Mouse (Mus musculus) midbrain, embryonic 16.5 days (tissue): ENCODE data around the gene Hps4. TPM values are rescaled to one million over a fixed set of nuclear protein-coding genes. Genes with fewer than 3 reads are reported as not detected.

ENCODE experiments used
- ATAC-seq: fragments of 200-750 bp; cut with Nextera tagmentation; 2 replicates; pipeline ENCODE4 v1.8.0; 2017; ENCODE audit warnings: moderate TSS enrichment
- H3K27ac ChIP-seq: fragments of 300-500 bp; sonication (generic); 2 replicates; pipeline ENCODE4 v1.5.1; 2014; ENCODE audit warnings: mild to moderate bottlenecking, low read length, mixed read lengths
- H3K27me3 ChIP-seq: fragments of 300-500 bp; sonication (generic); 2 replicates; pipeline ENCODE4 v1.6.1; 2014; ENCODE audit warnings: low read depth, low read length, mixed read lengths; ENCODE audit not compliant: control insufficient read depth, insufficient read depth
- H3K36me3 ChIP-seq: fragments of 300-500 bp; sonication (generic); 2 replicates; pipeline ENCODE4 v1.6.1; 2014; ENCODE audit warnings: mild to moderate bottlenecking, low read length, moderate library complexity, mixed read lengths; ENCODE audit not compliant: control insufficient read depth, insufficient read depth
- H3K4me1 ChIP-seq: fragments of 300-500 bp; sonication (generic); 2 replicates; pipeline ENCODE4 v1.6.1; 2014; ENCODE audit warnings: mild to moderate bottlenecking, low read length, mixed read lengths; ENCODE audit not compliant: control insufficient read depth, insufficient read depth
- H3K4me2 ChIP-seq: fragments of 300-500 bp; sonication (generic); 2 replicates; pipeline ENCODE4 v1.6.1; 2014; ENCODE audit warnings: mild to moderate bottlenecking, low read length, mixed read lengths
- H3K4me3 ChIP-seq: fragments of 300-500 bp; sonication (generic); 2 replicates; pipeline ENCODE4 v1.5.1; 2014; ENCODE audit warnings: low read depth, mild to moderate bottlenecking, low read length, moderate library complexity, mixed read lengths
- H3K9ac ChIP-seq: fragments of 300-500 bp; sonication (generic); 2 replicates; pipeline ENCODE4 v1.6.1; 2014; ENCODE audit warnings: low read depth, low read length, mixed read lengths
- H3K9me3 ChIP-seq: fragments of 300-500 bp; sonication (generic); replicated peaks from 2 replicates; pipeline ENCODE4 v1.6.1; 2014; ENCODE audit warnings: mild to moderate bottlenecking, low read length, mixed read lengths; ENCODE audit not compliant: control insufficient read depth, poor library complexity, severe bottlenecking
- WGBS: fragments of 180-500 bp; shearing (Covaris S2); extraction: QIAGEN DNeasy Blood & Tissue Kit; methylation state at CpG from one replicate; pipeline ENCODE4 v1.1.7; 2014; 5-methylcytosine and 5-hydroxymethylcytosine counted together
- polyA plus RNA-seq: library from polyadenylated mRNA; unstranded; fragments of >200 nt; fragmentation: Nextera tagmentation; extraction: Ambion mirVana; gene quantifications from 2 replicates; pipeline ENCODE4 v1.2.1, GENCODE M21; 2015

Hps4 gene
- polyA plus RNA-seq, 1 experiment from 2014 or later = 45.6 TPM

DNA sequence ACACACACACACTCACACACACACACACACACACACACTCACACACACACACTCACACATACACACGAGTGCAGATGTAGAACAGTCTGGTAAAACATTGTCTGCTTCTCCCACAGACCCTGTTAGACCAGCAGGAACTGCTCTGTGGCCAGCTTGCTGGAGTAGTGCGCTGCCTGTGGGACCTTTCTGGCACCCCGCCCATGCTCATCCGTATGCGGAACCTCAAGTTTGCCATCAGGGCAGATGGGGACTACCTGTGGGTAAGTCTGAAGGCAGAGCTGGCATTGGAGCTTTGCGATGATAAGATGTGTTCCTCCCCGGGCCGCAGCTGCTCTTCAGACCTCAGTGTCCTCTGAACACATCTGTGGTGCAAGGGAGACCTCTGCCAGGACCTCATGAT is 6.3 kb downstream of the Hps4 start:
- peaks cover 16% of the 10 kb centered on the region for H3K36me3 ChIP-seq
- H3K4me1 ChIP-seq = peaks cover 20% of the 10 kb centered on the region
- H3K9ac ChIP-seq = no peak overlapping the region
- no peak overlapping the region for H3K27ac ChIP-seq
- no peak overlapping the region for H3K4me3 ChIP-seq
- no peaks in the 10 kb centered on the region for H3K9me3 ChIP-seq
- ATAC-seq = no peak
- WGBS = 87% methylated on average over 8 of the region's 8 CpGs
- no peak overlapping the region for H3K4me2 ChIP-seq
- H3K27me3 ChIP-seq = no peaks in the 10 kb centered on the region

DNA sequence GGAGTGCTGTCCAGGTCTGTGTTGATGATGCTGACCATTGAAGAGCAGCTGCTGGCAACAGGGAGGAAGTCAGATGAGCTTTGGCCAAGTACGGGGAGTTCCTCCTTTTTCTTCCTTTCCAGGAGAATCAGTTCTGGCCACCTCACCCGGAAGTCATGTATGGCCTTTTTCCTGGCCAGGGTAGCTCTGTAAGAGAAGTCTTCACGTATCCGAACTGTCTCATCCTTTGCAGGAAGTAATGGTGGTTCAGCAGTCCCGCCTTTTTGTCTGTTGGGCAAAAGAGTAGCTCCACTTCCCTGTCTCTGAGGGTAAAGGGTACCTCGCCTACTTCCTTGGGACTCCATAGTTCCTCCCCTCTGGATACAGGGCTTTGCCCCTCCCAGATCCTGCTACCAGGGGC is 12.6 kb downstream of the Hps4 start:
- H3K27ac ChIP-seq = no peak overlapping the region
- no peak for ATAC-seq
- H3K9me3 ChIP-seq = no peaks in the 10 kb centered on the region
- H3K4me2 ChIP-seq = no peak overlapping the region
- H3K27me3 ChIP-seq = no peaks in the 10 kb centered on the region
- WGBS = 93% methylated on average over 6 of the region's 6 CpGs
- H3K36me3 ChIP-seq = peaks cover 20% of the 10 kb centered on the region
- no peaks in the 10 kb centered on the region for H3K4me1 ChIP-seq
- H3K4me3 ChIP-seq = no peak overlapping the region
- H3K9ac ChIP-seq = no peak overlapping the region

DNA sequence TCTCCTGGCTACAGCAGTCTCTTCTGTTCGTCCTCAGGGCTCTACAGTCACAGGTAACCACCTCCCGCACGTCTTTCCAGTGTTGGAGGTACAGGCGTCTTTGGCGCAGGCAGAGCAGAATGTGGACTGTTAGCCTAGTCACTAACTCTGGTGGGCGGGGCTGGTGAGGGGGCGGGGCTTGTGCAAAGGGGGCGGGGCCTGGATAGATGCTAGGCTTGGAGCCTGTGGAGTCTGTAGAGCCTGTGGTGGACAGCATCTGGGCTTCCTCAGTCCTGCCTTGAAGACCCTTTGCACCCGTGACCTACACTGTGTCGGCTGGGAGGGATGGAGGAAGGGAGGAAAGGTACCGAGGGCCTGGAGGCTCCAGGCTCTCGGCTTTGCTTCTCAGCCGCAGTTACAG is 13.0 kb downstream of the Hps4 start, which contains the start of gene Gm6583:
Gm6583 (minus strand) TSS at position 124 of the 400 bp plus-strand sequence.
- H3K9ac ChIP-seq = no peak within 1 kb of the TSS
- WGBS = 68% methylated on average over 13 of the region's 13 CpGs
- no peaks in the 10 kb centered on the region for H3K27me3 ChIP-seq
- H3K36me3 ChIP-seq = peaks cover 20% of the 10 kb centered on the region
- no peaks in the 10 kb centered on the region for H3K4me1 ChIP-seq
- no peak within 1 kb of the TSS for H3K4me3 ChIP-seq
- H3K27ac ChIP-seq = no peak within 1 kb of the TSS
- no peak for ATAC-seq
- H3K9me3 ChIP-seq = no peaks in the 10 kb centered on the region
- no peak within 1 kb of the TSS for H3K4me2 ChIP-seq

DNA sequence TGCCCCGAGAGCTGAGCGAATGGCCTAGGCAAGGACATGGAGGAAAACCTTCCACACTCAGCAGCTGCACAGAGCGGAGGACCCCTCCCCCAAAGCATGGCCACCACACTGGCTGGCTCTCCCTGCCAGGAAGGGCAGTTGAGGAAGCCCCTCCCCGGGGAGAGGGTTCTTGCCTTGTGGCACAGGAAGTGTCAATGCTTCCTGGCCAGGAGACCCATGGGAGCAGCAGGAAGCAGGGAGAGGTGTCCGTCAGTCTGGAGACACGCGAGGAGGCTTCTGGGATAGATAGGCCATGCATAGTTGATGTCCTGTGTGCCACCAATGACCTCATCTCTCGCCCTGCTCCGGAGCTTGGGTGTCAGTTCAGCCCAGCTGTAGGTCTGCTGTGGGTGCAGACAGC is 13.4 kb downstream of the Hps4 start:
- no peak for ATAC-seq
- WGBS = 92% methylated on average over 9 of the region's 9 CpGs

DNA sequence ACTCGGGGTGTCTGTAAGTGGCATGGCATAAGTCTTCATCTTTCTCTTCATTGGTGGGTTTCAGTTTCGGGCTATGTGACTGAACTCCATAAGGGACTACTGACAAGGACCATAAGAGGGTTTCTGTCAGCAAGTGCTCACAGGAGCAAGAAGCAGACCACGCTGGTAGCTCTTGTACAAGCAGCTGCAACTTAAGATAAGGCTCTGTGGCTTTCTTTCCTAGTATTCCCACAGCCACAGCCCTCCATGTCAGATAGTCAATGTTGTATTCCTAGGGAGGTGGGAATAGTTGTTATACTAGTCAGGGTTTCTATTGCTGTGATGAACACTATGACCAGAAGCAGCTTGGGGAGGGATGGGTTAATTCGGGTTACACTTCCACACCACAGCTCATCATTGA is 16.6 kb downstream of the Hps4 start:
- peaks cover 17% of the 10 kb centered on the region; the same call in 1 of the 2 replicates for H3K36me3 ChIP-seq
- no peaks in the 10 kb centered on the region for H3K27me3 ChIP-seq
- no peak overlapping the region for H3K4me2 ChIP-seq
- no peak overlapping the region for H3K27ac ChIP-seq
- no peaks in the 10 kb centered on the region for H3K9me3 ChIP-seq
- 91% methylated on average over 4 of the region's 4 CpGs for WGBS
- H3K9ac ChIP-seq = no peak overlapping the region
- ATAC-seq = no peak
- H3K4me3 ChIP-seq = no peak overlapping the region
- no peaks in the 10 kb centered on the region for H3K4me1 ChIP-seq

More for the DNA sequence above, 13.4 kb downstream of the Hps4 start:
- Histone ChIP-seq H3K36me3 (peaks cover 20% of the 10 kb centered on the region), H3K27ac (no peak overlapping the region), H3K4me3 (no peak overlapping the region), H3K9ac (no peak overlapping the region), H3K4me1 (no peaks in the 10 kb centered on the region), H3K27me3 (no peaks in the 10 kb centered on the region), H3K4me2 (no peak overlapping the region), H3K9me3 (no peaks in the 10 kb centered on the region)

- H3K9me3 ChIP-seq = no peaks in the 10 kb centered on the region
- H3K36me3 ChIP-seq = peaks cover 17% of the 10 kb centered on the region
- no peaks in the 10 kb centered on the region for H3K4me1 ChIP-seq
- H3K27me3 ChIP-seq = no peaks in the 10 kb centered on the region
- H3K4me2 ChIP-seq = no peak overlapping the region
- 99% methylated on average over 3 of the region's 3 CpGs for WGBS
- H3K27ac ChIP-seq = no peak overlapping the region
- H3K9ac ChIP-seq = no peak overlapping the region
- no peak overlapping the region for H3K4me3 ChIP-seq
- ATAC-seq = no peak
These were observed 17.2 kb downstream of the Hps4 start for GRCm38 (mm10) chr5:112360077-112360476.

- no peaks in the 10 kb centered on the region; the same call in 1 of the 2 replicates for H3K4me1 ChIP-seq
- WGBS = 68% methylated on average over 10 of the region's 10 CpGs
- no peaks in the 10 kb centered on the region for H3K9me3 ChIP-seq
- no peak overlapping the region for H3K9ac ChIP-seq
- H3K36me3 ChIP-seq = peaks cover 19% of the 10 kb centered on the region
- H3K4me3 ChIP-seq = no peak overlapping the region
- no peak overlapping the region for H3K27ac ChIP-seq
- ATAC-seq = no peak
- H3K27me3 ChIP-seq = no peaks in the 10 kb centered on the region
- no peak overlapping the region for H3K4me2 ChIP-seq
These were observed 21.4 kb downstream of the Hps4 start for GRCm38 (mm10) chr5:112364184-112364797.

- Histone ChIP-seq H3K27me3 (no peaks in the 10 kb centered on the region), H3K4me2 (no peak overlapping the region), H3K4me1 (peaks cover 18% of the 10 kb centered on the region), H3K9me3 (no peaks in the 10 kb centered on the region), H3K9ac (no peak overlapping the region), H3K4me3 (no peak overlapping the region), H3K27ac (no peak overlapping the region), H3K36me3 (peaks cover 19% of the 10 kb centered on the region)
- 96% methylated on average over 6 of the region's 6 CpGs for WGBS
- no peak for ATAC-seq
These were observed 24.0 kb downstream of the Hps4 start for GRCm38 (mm10) chr5:112366879-112367278.

DNA sequence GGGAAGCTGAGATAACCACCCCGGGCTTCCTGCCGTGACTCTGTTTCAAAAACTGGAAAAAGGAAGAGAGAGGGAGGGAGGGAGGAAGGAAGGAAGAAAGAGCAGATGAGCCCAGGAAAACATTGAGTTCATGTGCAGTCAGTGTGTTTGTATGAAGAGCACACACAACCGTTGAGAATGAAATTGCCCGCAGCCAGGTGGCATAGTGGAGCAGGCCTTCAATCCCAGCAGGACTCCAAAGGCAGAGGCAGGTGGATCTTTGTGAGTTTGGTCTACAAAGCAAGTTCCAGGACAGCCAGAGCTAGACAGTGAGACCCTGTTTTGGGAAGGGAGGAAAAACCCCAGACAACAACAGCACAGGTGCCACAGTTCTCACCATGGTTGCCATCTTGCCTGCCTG is 24.5 kb downstream of the Hps4 start:
- Histone ChIP-seq H3K36me3 (peaks cover 19% of the 10 kb centered on the region), H3K4me1 (peaks cover 22% of the 10 kb centered on the region)
- no peak for ATAC-seq

More for the DNA sequence above, 24.5 kb downstream of the Hps4 start:
- H3K4me2 ChIP-seq = no peak overlapping the region
- 92% methylated on average over 4 of the region's 4 CpGs for WGBS
- H3K27me3 ChIP-seq = no peaks in the 10 kb centered on the region
- H3K9ac ChIP-seq = no peak overlapping the region
- H3K4me3 ChIP-seq = no peak overlapping the region
- H3K9me3 ChIP-seq = no peaks in the 10 kb centered on the region
- H3K27ac ChIP-seq = no peak overlapping the region
